Mouse (Mus musculus) gonadal fat pad, adult 2 months (tissue): ENCODE measurements around the gene Nebl. TPM values are rescaled to one million over a fixed set of nuclear protein-coding genes. Genes with fewer than 3 reads are reported as not detected.

Experiments used
- DNase-seq: peaks from one replicate; pipeline ENCODE4 v3.0.0-alpha.2; 2012; ENCODE audit warnings: low read depth
- polyA plus RNA-seq: library from polyadenylated mRNA; depleted of rRNA; stranded (reverse); fragments of >200 nt; gene quantifications from 2 replicates; pipeline ENCODE4 v1.2.3, GENCODE M21; 2012

Gene Nebl
- polyA plus RNA-seq, 1 experiment: 6.3 TPM

GRCm38 (mm10) chr2:17515686-17516085 lies 215.6 kb downstream of the Nebl start:
- no peak for DNase-seq

GRCm38 (mm10) chr2:17514765-17515164 lies 216.5 kb downstream of the Nebl start:
- no peak for DNase-seq

GRCm38 (mm10) chr2:17509942-17510341 lies 221.3 kb downstream of the Nebl start:
- DNase-seq: no peak

GRCm38 (mm10) chr2:17507362-17507761 lies 223.9 kb downstream of the Nebl start:
- DNase-seq: no peak

DNA sequence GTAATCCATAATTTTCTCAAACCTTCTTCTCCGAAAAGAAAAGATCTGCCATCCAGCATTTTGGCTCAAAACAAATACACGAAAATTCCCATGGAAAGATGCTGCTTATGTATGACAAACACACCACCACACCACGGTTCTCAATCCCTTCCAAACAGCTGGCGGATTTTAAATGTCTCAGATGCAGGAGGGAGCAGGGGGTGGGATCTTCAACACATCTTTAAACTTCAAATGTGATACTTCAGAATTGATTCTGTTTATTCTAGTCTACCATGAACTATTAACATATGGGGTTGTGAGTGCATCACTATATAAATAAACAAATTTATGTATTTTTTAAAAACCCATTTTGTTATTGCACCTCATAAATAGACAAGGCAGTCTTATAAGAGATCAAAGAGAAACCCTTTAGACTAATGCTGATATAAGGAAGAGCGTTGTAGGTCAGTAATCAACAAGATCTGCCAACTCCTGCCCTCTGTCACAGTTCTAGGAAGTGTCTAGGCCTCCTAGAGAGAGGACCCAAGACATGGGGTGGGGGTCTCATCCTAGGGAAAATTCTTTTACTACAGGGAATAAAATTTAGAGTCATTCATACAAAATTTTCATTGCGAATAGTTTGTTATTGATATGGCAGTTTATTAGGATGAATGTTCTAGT lies 227.0 kb downstream of the Nebl start:
- DNase-seq: no peak

GRCm38 (mm10) chr2:17501075-17501474 lies 230.2 kb downstream of the Nebl start:
- DNase-seq: no peak

DNA sequence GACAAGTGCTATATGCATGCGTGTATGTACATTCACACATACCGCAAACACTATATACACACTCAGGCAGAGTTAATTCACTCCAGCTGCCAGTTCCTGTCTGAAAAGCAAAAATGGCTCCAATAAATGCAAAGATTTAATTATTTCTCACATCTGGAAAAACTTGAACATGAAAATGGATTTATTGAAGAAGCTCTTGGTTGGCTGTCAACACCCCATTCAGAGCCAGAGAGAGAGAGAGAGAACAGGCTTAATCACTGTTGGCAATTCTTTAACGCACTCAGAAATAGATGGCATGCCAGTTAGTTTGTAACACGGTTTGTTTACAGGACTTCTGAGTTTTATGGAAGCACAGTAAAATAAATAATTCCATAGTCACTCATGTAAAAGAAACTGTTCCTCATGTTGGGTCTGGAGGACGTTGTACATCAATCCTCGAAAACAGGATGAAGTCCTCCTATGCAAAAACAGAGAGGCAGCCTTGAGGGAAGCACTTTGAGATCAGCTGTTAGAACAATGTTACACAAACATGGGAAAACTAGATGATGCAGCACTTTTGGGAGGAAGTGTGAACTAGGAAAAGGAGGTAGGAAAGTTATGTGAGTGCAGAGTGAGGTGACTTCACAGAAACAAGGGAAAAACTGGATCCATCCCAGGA lies 265.6 kb downstream of the Nebl start:
- DNase-seq: no peak

DNA sequence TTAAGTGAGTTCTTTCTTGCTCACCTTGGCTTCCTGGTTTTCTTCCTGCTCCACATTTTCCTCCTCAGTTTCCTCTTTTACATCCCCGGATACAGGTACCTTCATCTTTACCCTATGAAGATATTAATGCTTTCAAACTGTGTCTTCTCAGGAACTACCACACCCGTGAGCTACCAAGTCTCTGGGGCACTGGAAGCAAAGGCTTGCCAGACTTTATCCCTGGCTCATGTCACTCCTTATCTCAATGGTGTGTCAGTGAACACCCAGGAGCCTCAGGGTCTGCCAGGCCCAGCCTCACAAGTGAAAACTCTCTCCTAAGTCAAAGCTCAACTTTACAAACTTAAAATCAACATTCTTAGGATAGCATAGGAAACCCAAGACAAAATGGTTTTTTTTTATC lies 270.8 kb downstream of the Nebl start:
- no peak for DNase-seq

DNA sequence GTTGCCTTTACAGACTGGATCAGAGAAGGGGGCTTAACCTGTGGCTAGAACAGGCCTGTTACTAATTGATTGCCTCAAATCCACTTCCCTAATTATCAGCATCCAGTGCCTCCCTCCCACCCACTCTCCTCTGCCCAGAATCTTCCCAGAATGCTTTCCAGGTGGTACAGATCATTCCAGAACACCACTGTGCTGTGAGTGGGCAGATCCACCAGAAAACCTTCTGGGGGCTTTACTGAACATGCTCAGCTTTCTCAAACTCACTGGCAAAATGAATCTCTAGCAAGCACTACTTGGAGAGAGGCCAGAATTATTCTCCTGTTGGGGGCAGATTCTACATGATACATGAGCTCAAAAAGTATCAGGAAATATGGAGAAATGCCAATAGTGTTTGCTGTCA lies 277.6 kb downstream of the Nebl start:
- no peak for DNase-seq

DNA sequence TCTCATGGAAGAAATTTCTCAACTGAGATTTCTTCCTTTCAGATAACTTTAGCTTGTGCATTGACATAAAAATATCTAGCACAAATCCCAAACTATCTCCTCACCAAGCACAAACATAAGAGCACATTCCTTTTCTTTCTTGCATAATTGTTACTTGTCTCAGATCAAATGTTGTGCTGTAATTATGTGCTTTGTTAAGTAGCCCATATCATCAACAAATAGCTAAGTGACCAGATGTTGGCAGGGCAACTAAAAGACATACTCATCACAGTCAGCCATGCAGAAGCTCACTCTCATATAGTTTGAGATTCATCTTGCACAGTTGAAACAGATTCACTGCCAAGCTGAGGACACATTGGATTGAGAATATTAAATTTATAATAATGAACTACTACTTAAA lies 282.9 kb downstream of the Nebl start:
- DNase-seq: no peak

DNA sequence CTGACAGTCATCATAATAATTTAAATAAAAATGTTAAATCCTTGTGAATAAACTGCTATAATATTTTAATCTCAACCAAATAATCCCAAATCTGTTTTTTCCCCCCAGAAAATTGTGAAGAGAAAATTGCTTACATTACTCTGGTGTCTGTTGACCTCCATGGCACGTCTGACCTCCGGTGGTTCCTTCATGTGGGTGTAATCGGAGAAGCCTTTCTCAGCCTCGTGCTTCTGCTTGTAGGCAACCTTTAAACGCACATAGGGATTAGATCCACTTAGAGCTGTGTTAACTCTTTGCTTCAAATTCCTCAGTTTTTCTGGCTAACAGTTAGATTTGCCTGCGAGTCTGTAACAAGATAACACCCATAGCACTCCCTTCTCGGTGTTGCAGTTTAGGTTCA lies 287.7 kb downstream of the Nebl start:
- DNase-seq: no peak

- no peak for DNase-seq
These were observed 292.9 kb downstream of the Nebl start for GRCm38 (mm10) chr2:17438317-17438716.

GRCm38 (mm10) chr2:17436739-17437440 lies 294.4 kb downstream of the Nebl start:
- no peak for DNase-seq

DNA sequence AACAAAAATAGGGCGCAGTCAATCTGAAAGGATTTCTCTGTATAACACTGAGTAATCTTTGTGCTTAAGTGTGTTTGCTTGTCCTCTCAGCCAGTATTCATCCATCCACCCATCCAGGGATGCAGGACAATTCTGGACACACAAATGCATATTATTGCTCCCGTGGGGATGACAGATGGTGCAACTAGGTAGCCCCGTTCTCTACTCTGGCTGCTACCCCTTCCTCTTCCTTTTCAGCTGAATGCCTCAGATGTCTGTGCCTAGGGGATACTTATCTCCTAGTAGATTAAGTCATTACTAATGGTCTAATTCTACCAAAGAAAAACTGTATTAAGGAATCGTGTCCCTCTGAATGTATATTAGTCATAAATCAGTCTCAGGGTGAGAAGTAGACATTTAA lies 296.0 kb downstream of the Nebl start:
- DNase-seq: no peak

- DNase-seq: no peak
These were observed 302.2 kb downstream of the Nebl start for GRCm38 (mm10) chr2:17429028-17429427.

DNA sequence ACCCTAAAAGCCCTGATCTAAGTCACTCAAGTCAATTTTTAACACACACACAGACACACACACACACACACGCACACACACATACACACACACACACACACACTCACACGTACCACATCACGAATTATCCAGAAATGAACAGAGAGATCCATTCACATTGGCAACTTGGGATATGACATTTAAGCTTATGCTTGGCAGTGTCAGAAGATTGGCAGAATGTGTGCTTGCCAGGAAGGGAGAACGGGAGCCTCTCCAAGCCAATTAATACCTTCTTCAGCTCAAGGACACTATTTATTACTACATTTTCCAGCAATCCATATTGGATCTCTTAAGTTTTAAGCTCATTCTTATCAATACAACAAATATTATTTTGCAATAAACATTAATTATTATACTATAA lies 303.1 kb downstream of the Nebl start:
- DNase-seq: no peak

DNA sequence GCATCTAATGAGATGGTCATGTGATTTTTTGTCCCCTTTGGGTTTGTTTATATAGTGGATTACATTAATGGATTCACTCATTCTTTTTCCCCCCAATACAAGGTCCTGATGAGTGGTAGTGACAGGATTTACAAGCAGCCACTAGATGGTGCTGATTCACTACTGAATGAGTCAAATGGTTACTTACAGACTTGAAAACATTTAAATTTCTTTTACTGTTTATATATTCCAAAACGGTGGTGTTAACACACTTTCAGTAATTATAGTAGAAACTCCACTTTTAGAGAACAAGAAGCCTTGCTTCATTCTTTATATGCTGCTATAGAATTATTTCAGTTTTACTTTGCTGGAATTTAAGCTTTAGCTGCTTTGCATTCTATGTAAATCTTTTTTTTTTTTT lies 308.3 kb downstream of the Nebl start:
- DNase-seq: no peak

DNA sequence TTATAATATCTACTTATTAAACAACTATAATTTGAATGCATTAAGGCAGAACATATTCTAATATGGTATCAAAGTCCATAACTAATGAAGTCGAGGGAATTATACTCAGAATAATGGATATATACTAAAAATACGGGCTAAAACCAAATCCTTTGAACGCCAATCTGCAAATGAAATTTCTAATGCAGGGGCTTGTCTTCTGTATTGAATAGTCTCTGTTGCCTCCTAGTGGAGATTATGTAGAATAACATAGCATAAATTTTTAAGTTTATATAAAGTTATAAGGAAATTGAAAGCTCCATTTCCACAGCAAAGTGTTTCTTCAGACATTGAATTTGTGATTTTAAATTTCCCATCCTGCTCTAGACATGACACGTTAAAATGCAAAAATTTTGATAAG lies 315.9 kb downstream of the Nebl start:
- DNase-seq: no peak

GRCm38 (mm10) chr2:17414324-17414723 lies 316.9 kb downstream of the Nebl start:
- DNase-seq: no peak

- no peak for DNase-seq
These were observed 317.6 kb downstream of the Nebl start for GRCm38 (mm10) chr2:17413496-17414268.

DNA sequence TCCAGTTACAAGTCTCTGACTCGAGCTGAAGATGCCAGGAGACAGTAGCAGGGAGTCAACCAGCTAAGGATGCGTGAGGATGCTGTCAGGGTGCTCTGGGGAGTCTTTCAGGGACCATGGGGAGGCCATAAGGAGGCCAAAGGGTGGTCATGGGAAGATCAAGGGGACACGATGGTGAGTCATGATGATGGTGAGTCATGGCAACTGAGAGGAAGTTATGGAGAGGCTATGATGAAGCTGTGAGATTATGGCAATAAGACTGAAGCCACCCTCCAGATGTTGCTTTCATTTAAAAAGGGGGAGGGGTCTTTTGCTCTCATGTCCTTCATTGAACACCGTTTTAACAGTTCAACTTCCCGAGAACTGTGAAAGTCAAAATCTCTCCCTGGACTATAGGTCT lies 322.0 kb downstream of the Nebl start:
- no peak for DNase-seq

- no peak for DNase-seq
These were observed 325.2 kb downstream of the Nebl start for GRCm38 (mm10) chr2:17405899-17406531.
